Mouse (Mus musculus): ENCODE measurements around the gene 1700123L14Rik. TPM values are rescaled to one million over a fixed set of nuclear protein-coding genes. Genes with fewer than 3 reads are reported as not detected.

The 1700123L14Rik gene
- polyA plus RNA-seq, 1 experiment from 2014 or later: 0.11 TPM

Other genes starting within 250 kb of the 1700123L14Rik start
- gene Fam19a1, start 53.1 kb downstream of the 1700123L14Rik start, polyA plus RNA-seq (2016; fragmentation: Nextera tagmentation; extraction: Ambion mirVana): 4.8 and 8.9 TPM in 2 replicates